Mouse (Mus musculus) E14TG2a.4 (cell line): ENCODE data around the gene Tmem88.

Experiments
- CTCF ChIP-seq: conservative IDR thresholded peaks from 2 replicates; pipeline ENCODE4 v1.5.1; 2014; ENCODE audit warnings: low read length
- NANOG ChIP-seq: IDR thresholded peaks from 2 replicates; pipeline ENCODE4 v1.6.1; 2014; ENCODE audit warnings: borderline replicate concordance, low read length, mixed read lengths
- POU5F1 ChIP-seq: IDR thresholded peaks from 2 replicates; pipeline ENCODE4 v1.6.1; 2014; ENCODE audit warnings: low read length, borderline replicate concordance

- TF ChIP-seq CTCF = no peak
- no peak for TF ChIP-seq NANOG
- no peak for TF ChIP-seq POU5F1
Observed at GRCm38 (mm10) chr11:69388680-69389079, 9.4 kb downstream of the Tmem88 start.
